Mouse (Mus musculus) urinary bladder, postnatal 25 days (tissue): Measurements from ENCODE around the gene Ccdc172.

Source experiments
- DNase-seq: peaks from one replicate; pipeline ENCODE4 v3.0.0; 2022; ENCODE audit warnings: low spot score

Gene Ccdc172

DNA sequence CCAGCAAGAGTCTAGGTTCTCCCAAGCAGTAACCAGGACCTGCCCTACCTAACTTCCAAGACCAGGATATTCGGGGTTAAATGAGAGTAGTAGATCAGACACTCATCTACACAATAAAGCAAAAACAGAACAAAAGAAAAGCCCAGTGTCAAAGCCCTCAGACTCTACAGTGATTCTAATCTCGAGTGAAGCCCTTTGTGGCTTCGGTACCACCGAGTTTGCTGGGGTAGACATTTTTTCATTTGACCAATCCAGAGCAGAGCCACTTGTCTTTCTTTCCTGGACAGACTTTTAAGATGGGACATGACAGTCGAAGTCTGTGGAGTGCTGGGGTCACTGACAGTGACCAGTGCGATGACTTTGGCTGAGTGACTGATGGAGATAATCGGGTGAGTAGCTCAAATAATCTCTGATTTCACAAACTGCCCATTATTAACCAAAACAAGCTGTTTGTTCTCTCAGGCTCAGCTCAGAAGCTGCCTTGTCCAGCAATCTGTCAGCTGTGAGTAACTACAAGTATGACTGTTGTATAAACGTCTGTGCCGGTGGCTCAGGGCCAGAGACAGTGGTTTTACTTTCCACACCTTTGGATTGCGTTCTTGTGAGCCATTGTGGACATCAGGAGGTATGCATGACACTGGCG, 60.8 kb downstream of the Ccdc172 start:
- DNase-seq: no peak

DNA sequence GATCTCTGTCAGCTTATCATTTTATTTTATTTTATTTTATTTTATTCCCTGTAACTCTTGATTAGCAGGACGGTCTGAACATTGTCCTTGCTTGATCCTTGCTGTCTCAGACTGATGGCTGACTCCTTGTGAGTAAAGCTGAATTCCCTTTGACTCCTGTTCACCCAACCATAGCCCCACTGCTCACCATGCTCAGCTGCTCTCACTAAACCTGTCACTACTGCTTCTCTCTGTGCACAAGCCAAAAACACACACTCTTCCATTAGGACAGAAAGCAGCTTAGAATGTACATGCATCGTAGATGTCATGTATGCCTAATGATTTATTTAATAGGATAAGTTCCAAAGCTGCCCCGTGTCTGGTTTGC, 61.3 kb downstream of the Ccdc172 start:
- DNase-seq: no peak

DNA sequence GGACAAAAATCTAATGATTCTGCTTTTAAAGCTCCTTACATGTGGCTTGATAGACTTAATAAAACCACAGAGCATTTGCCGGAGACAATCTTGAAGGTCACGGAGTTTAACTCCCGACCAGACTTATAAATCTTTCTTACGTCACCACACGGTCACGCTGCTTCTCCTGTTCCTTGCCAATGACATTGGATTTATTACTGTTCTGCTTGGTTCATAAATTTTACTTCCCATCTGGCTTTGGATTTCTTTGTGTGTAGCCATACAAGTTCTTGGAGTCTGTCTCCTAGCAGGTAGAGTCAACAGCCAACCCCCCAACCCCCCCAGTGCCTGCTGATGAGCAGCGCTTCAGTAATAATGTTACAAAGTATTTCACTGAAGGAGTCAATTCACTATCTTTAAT, 70.2 kb downstream of the Ccdc172 start:
- no peak for DNase-seq

DNA sequence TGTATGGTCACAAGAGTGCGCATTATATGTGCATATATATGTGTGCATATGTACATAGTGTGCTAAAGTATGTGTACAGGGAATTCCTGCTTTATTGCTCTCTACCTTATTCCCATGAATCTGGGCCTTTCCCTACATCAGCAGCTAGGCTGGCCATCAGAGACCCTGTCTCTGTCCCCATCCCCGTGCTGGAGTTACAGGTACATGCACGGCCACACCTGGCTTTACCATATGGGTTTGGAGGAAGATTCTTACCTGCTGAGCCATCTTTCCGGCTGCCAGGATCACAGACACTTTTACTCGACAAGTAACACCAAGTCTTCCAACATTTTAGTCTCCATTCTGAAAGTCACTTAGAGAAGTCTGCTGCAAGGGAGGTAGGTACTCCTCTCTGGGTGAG, 71.2 kb downstream of the Ccdc172 start:
- DNase-seq: no peak

DNA sequence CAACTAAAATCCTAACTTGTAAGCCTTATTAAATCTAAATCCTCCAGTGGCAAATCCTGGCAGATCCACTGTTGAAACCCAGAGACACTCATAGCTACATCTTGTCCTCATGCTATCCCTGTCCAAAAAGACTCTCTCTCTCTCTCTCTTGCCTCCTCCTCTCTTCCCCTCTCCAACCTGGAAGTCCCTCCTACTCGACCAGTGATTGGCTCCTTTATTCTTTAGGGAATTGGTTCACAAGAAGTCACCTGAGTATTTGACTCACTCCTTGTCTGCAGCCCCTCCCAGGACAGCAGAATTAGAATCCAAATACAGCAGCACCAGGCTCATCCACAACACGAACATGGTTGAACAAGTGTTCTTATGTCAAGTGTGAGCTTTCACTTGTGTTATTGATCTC, 74.3 kb downstream of the Ccdc172 start:
- no peak for DNase-seq

DNA sequence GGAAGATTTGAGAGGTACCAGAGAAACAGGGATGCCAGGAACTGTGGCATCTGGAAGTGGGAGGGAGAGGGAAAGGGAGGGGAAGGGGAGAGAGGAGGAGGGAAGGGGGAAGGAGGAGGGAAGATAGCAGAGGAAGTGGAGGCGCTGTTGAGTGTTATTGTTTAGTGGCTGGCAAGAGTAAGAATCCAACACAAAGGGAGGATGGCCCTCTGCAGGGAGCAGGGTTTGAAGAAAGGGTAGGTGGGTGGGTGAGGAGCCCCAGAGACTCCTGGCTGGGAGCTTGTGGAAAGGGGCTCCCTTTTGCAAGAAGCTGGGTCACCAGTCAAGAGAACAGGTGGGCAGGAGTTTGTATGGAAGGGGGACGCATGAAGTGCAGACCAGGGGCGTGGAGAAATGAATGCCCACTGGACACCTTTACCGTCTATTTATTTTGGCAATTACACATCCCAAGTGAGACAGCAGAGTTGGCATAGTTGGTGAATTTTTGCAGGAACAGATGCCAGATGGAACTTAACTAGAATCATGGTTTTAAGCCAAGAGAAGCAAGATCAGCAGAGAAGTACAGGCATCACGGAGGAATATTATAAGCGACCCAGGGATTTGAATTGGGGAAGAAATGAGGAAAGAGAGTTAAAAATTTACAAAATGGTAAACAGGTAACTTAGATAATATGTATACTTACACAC, 78.6 kb downstream of the Ccdc172 start:
- DNase-seq: no peak

DNA sequence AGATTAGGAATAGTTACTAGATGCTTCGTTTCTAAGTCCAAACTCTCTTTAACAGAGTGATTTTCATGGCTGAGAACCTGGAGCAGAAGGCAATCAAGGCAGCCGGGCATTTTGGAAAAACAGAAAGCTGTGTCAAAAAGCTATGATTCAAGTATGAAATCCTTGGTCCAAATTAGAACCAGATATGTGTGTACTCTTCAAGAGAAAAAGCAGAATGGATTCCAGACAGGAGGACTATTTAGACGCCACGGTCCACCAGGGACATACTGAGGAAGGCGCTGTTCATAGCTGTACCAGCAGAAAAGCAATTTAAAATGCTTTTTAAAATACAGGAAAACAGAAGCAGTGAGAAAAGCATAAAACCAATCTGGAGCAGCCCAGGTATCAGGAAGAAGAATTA, 88.6 kb downstream of the Ccdc172 start:
- DNase-seq: no peak
